Mouse (Mus musculus): ENCODE results near the gene Ptgfrn. TPM values are rescaled to one million over a fixed set of nuclear protein-coding genes. Genes with fewer than 3 reads are reported as not detected.

The Ptgfrn gene
- total and polyA plus RNA-seq, 3 experiments: 18.5 to 25.1 (median 19.4) TPM

DNA sequence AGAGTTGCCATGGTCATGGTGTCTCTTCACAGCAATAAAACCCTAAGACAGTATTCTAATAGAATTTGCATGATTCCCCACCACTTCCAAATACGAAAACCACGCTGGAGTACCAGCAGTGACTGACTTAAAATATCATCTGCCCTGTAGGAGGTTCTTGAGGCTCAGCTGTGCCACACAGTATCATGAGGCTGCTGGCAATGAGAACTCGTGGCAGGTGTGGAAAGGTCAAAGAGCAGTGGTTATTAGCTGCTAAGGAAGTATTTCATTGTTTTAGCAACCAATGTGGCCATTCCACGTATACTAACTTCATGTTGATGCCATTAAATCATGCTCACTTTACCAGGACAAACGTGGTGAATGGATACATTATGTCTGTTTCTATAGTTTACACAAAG, 98.9 kb downstream of the Ptgfrn start:
- no peaks in the 10 kb centered on the region for H3K79me2 ChIP-seq (replicated peaks; ENCODE audit: control insufficient read depth, insufficient read depth, low read length)
- no peaks in the 10 kb centered on the region for H3K27me3 ChIP-seq (ENCODE audit: control insufficient read depth, insufficient read depth, low read length)
- H3K27ac ChIP-seq: no peak overlapping the region
- H3K4me1 ChIP-seq (ENCODE audit: control insufficient read depth, insufficient read depth, low read length): peaks cover 2% of the 10 kb centered on the region; the same call in 1 of the 2 replicates
- TF ChIP-seq CTCF (IDR thresholded peaks at IDR 0.05) (no peak), EP300 (IDR thresholded peaks at IDR 0.05; ENCODE audit: insufficient read depth, low read depth, low read length) (no peak), POLR2A (IDR thresholded peaks at IDR 0.05; ENCODE audit: insufficient read depth, low read depth, low read length) (no peak)
- H3K4me3 ChIP-seq: no peak overlapping the region
- no peak overlapping the region for H3K9ac ChIP-seq (ENCODE audit: low read depth, low read length)
- intact Hi-C loops (cut with DNase I): no loop called here
- no peaks in the 10 kb centered on the region for H3K36me3 ChIP-seq (ENCODE audit: control insufficient read depth, insufficient read depth, low read length)
- WGBS: 74% methylated on average over 5 of the region's 5 CpGs
- DNase-seq: no peak

DNA sequence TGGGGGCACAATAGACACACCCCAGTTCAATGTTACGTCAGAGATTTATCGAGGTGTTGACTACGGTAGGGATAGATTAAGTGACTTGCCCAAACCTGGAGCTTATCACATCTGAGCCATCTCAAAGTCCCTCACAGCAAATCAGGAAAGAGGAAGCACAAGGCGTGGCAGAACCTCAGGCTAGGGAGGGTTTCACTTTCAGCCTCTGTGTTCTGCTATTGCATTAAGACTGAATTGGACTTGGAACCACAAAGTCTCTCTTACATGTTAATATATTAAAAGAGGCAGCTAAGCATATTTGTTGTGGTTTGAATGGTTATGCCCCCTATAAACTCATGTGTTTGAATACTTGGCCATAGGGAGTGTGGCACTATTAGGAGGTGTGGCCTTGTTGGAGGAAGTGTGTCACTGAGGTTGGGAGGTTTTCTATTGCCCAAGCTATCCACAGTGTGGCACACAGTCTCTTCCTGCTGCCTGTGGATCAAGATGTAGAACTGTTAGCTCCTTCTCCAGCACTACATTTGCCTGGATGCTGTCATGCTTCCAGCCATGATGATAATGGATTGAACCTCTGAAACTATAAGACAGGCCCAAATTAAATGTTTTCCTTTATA, 99.4 kb downstream of the Ptgfrn start:
- Histone ChIP-seq H3K79me2 (replicated peaks; ENCODE audit: control insufficient read depth, insufficient read depth, low read length) (no peaks in the 10 kb centered on the region), H3K27me3 (ENCODE audit: control insufficient read depth, insufficient read depth, low read length) (no peaks in the 10 kb centered on the region), H3K4me3 (no peak overlapping the region), H3K27ac (no peak overlapping the region), H3K36me3 (ENCODE audit: control insufficient read depth, insufficient read depth, low read length) (no peaks in the 10 kb centered on the region), H3K9ac (ENCODE audit: low read depth, low read length) (no peak overlapping the region), H3K4me1 (ENCODE audit: control insufficient read depth, insufficient read depth, low read length) (peaks cover 1% of the 10 kb centered on the region; the same call in 1 of the 2 replicates)
- 89% methylated on average over 4 of the region's 4 CpGs for WGBS
- TF ChIP-seq POLR2A (IDR thresholded peaks at IDR 0.05; ENCODE audit: insufficient read depth, low read depth, low read length) (no peak), CTCF (IDR thresholded peaks at IDR 0.05) (no peak), EP300 (IDR thresholded peaks at IDR 0.05; ENCODE audit: insufficient read depth, low read depth, low read length) (no peak)
- peak in 1 of 2 experiments; percentile 22 for DNase-seq
- intact Hi-C loops (cut with DNase I): no loop called here

DNA sequence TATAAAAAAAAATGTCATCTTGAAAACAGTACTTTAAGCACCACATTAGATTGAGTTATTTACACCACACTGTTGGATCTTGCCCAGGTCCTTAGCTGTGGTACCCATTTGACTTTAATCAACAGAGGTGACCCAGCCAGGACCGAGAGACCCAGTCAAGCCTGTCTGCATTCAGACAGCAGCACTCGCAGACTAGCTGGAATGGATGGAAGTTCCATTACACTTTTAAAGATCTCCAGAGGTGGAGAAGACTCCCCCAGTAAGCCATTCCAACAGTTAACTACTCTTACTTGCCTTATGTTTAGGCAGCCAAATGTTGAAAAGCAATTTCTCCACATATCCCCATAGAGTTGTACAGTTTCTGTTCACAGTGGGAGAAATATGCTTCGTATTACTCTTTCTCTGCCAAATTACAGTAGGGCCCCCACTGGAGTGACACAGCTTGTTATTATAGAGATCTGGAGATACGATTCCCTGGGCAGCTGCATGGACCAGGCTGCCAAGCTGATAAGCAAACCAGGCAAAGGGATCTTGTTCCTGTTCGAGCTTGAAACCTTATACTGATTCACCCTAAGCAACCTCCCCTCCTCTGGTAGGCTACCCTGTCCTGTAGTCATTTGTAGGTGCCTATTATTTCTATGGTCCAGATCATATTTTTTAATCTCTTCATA, 102.8 kb downstream of the Ptgfrn start:
- no peaks in the 10 kb centered on the region for H3K4me1 ChIP-seq (ENCODE audit: control insufficient read depth, insufficient read depth, low read length)
- no peak for DNase-seq
- TF ChIP-seq CTCF (IDR thresholded peaks at IDR 0.05): no peak
- TF ChIP-seq EP300 (IDR thresholded peaks at IDR 0.05; ENCODE audit: insufficient read depth, low read depth, low read length): no peak
- no peak for TF ChIP-seq POLR2A (IDR thresholded peaks at IDR 0.05; ENCODE audit: insufficient read depth, low read depth, low read length)
- H3K9ac ChIP-seq (ENCODE audit: low read depth, low read length): no peak overlapping the region
- no peak overlapping the region for H3K4me3 ChIP-seq
- H3K27ac ChIP-seq: no peak overlapping the region
- no peaks in the 10 kb centered on the region for H3K36me3 ChIP-seq (ENCODE audit: control insufficient read depth, insufficient read depth, low read length)
- no peaks in the 10 kb centered on the region for H3K79me2 ChIP-seq (replicated peaks; ENCODE audit: control insufficient read depth, insufficient read depth, low read length)
- intact Hi-C loops (cut with DNase I): no loop called here
- WGBS: 40% methylated on average over 5 of the region's 5 CpGs
- no peaks in the 10 kb centered on the region for H3K27me3 ChIP-seq (ENCODE audit: control insufficient read depth, insufficient read depth, low read length)

DNA sequence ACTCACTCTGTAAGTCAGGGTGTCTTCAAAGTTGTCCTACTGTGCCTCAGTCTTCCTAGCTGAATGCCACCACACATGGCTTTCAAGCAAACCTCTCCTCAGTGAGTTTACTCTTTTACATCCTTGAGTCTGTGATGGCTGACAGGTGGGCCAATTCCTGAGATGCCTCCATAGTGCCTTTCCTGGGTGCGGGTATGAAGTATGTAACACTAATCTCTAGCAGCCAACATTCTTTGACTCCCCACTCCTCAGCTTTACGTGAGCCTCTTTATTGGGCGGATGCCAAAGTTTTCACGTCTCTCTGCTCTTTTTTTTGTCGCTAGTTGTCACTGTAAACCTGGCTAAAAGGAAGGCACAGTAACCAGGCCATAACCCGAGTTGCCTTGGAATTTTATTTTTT, 104.7 kb downstream of the Ptgfrn start:
- Histone ChIP-seq H3K4me3 (no peak overlapping the region), H3K27me3 (ENCODE audit: control insufficient read depth, insufficient read depth, low read length) (no peaks in the 10 kb centered on the region), H3K79me2 (replicated peaks; ENCODE audit: control insufficient read depth, insufficient read depth, low read length) (no peaks in the 10 kb centered on the region), H3K27ac (no peak overlapping the region), H3K4me1 (ENCODE audit: control insufficient read depth, insufficient read depth, low read length) (no peaks in the 10 kb centered on the region), H3K9ac (ENCODE audit: low read depth, low read length) (no peak overlapping the region), H3K36me3 (ENCODE audit: control insufficient read depth, insufficient read depth, low read length) (no peaks in the 10 kb centered on the region)
- intact Hi-C loops (cut with DNase I): no loop called here
- TF ChIP-seq EP300 (IDR thresholded peaks at IDR 0.05; ENCODE audit: insufficient read depth, low read depth, low read length): no peak
- TF ChIP-seq CTCF (IDR thresholded peaks at IDR 0.05): no peak
- no peak for TF ChIP-seq POLR2A (IDR thresholded peaks at IDR 0.05; ENCODE audit: insufficient read depth, low read depth, low read length)
- 74% methylated on average over 6 of the region's 6 CpGs for WGBS
- no peak for DNase-seq

DNA sequence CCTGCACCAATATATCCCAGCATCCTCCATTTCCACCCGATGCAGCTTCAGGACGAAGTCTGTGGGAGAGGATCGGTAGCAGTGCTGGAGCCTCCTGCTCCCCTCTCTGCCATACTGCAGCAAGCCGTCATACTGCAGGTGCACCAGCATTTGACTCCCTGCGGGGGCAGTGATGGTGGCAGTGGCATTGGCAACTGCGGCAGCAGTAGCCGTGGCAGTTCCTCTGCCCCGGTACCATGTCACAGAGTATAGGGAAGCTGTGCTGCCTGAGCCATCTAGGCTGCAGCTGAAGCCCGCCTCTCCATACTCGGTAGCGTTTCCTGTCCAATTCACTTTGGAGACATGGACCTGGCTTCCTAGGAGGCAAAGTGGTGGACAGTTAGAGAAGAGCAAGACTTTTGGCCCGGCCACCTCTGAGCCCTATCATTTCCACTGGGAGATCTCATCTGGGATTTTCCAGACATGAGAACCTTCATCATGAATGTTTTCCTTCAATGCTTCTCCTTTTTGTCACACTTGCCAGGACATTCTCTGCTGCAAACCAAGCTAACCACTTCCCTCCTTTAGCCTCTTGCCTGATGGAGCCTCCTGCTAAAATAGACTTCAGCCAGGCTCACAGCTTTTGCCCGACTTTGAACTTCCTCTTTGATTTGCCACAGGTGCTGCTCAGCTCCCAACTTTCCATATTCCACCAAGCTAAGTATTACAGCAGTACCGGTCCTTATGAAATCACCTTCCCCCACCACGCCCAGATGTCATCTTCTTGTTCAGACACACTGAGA, 106.3 kb downstream of the Ptgfrn start:
- Histone ChIP-seq H3K4me1 (ENCODE audit: control insufficient read depth, insufficient read depth, low read length) (peaks cover 1% of the 10 kb centered on the region; the same call in 1 of the 2 replicates), H3K27me3 (ENCODE audit: control insufficient read depth, insufficient read depth, low read length) (no peaks in the 10 kb centered on the region), H3K9ac (ENCODE audit: low read depth, low read length) (no peak overlapping the region), H3K27ac (no peak overlapping the region), H3K36me3 (ENCODE audit: control insufficient read depth, insufficient read depth, low read length) (no peaks in the 10 kb centered on the region), H3K4me3 (no peak overlapping the region), H3K79me2 (replicated peaks; ENCODE audit: control insufficient read depth, insufficient read depth, low read length) (no peaks in the 10 kb centered on the region)
- DNase-seq: peak in 1 of 2 experiments; percentile 10
- WGBS: 76% methylated on average over 15 of the region's 15 CpGs
- intact Hi-C loops (cut with DNase I): no loop called here
- TF ChIP-seq EP300 (IDR thresholded peaks at IDR 0.05; ENCODE audit: insufficient read depth, low read depth, low read length): no peak
- TF ChIP-seq CTCF (IDR thresholded peaks at IDR 0.05): no peak
- TF ChIP-seq POLR2A (IDR thresholded peaks at IDR 0.05; ENCODE audit: insufficient read depth, low read depth, low read length): no peak
